Mouse (Mus musculus) heart, postnatal 10 days (tissue): ENCODE data around the gene Hoxa3. TPM values are rescaled to one million over a fixed set of nuclear protein-coding genes. Genes with fewer than 3 reads are reported as not detected.

Experiments used
- DNase-seq, 2 experiments: peaks; one replicate each; pipeline ENCODE4 v3.0.0; 2021
- intact Hi-C: fragments of 180-260 bp; cut with DNase I; formaldehyde crosslinking; loops from one replicate; pipeline ENCODE4 v1.15.1; 2025
- total RNA-seq, 2 experiments: library from RNA; stranded (reverse); gene quantifications; 2 replicates each; pipeline ENCODE4 v1.2.3; 2021

The Hoxa3 gene
- total RNA-seq, 2 experiments from 2014 or later, result 1.5 TPM

DNA sequence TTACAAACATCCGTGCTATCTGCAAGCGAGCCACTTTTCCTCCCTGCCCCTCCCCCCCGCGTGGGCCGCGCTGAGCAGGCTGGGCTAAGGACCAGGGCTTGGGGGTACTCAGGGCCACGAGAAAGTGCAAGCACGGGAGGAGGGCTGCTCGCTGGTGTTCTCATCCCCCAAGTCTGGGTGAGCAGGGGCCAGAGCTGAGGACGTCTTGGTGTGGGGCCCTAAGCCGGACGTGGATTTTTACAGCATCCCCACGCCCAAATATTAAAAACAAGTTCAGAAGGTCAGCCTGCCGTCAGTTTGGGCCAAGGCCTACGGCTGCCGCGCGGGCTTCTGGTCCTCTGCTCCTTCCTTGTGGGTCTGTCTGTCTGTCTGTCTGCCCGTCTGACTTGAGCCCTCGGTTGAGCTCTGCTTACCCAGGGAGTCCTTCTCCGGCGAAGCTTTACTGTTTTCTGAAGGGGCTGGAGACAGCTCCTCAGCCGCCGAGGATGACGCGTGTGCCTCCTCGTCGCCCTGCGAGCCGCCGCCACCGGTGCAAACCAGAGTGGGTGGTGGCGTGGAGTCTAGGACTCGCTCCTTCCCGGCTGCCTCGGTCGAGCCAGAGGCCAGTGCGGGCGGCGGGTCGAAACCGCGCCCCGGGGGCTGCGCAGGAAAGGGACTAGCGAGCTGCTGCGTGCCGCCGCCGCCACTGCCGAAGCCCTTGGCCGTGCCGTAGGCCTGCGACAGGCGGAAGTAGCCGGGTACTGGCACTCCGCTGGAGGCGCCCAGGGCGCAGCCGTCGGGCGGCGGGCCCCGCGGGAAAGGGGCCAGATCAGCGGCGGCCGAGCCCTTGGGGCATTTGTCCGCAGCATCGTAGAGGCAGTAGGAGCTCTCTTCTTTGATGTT, 20.7 kb upstream of the Hoxa3 start:
- intact Hi-C loops, result loop anchor here (5.0 kb wide), 1 partner anchor 1056 kb away; no protein-coding TSS in a partner anchor

DNA sequence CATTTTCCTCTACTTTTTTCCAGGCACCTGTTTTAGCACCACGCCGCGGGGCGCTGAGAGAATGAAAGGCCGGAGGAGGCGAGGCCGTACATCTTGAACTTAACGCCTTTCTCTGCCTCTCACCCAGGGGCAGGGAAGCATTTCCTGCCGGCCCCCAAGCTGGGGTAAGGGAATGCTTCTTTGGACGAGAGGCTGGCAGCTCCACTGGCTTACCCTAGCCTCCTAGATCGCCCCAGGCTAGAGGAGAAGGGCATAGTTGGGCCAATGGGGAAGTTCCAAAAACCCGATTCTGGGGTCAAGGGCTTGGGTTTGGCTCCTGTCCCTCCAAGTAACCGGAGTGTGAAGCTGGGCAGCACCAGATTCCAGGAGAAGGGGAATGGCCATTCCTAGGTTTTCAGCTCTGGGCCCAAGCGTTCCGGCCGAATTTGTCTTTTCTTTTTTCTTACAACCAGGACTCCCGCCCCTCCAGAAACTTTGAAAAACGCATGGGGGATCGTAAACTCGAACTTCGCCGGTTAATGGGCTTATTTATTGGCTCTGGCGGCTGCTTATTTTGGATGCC, 19.9 kb upstream of the Hoxa3 start:
- intact Hi-C loops, result loop anchor here (5.0 kb wide), 1 partner anchor 1056 kb away; no protein-coding TSS in a partner anchor
- DNase-seq, result no peak

More for the DNA sequence above, 20.7 kb upstream of the Hoxa3 start:
- peak in 1 of 2 experiments; percentile 29 for DNase-seq

DNA sequence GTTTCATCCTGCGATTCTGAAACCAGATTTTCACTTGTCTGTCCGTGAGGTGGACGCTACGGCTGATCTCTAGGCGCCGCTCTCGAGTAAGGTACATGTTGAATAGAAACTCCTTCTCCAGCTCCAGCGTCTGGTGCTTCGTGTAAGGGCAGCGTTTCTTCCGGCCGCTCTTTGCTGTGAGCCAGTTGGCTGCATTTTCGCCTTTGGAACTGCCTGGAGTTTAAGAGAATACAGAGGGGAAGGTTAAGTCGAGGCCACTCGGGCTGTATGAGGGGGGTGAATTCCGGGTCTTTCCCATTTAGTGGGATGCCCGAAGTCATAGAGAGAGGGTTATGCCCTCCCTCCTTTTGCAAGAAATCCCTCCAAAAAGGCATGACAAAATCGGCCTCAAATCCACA, 19.4 kb upstream of the Hoxa3 start:
- peak in 1 of 2 experiments; percentile 29 for DNase-seq
- intact Hi-C loops, result loop anchor here (5.0 kb wide), 1 partner anchor 1055 kb away; no protein-coding TSS in a partner anchor

- intact Hi-C loops, result loop anchor here (5.0 kb wide), 1 partner anchor 1055 kb away; no protein-coding TSS in a partner anchor
- peak in 1 of 2 experiments; percentile 33 for DNase-seq
Measured at GRCm38 (mm10) chr6:52231885-52232567, 18.9 kb upstream of the Hoxa3 start.

DNA sequence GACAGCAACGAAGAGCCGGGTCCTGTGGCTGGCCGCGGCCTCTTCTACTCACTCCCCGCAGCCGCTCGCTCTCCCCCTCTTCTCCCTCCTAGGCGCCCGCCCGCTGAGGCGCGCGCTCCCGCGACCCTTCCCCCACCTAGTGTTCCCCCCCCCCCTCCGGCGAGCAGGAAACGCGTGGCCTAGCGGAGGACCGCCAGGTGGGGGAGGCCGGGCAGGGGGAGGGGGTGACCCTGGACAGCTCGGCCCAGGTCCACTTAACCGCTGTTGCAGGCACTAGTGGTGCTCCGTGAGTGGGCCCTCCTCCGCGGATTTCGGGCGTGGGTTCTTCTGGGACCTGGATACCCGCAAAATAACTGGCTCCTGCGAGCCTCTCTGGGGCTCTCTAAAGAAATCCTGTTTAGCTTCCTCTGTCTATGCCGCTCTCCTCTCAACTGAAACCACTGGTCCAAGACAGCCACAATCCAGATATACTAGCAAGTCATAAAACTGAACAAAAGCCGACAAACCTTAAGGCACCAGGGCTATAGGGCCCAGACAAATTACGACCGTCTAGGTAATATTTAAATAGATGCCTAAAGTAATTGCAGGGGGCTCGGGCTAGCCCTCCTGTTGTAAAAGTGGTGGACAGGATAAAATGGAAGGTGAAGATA, 17.5 kb upstream of the Hoxa3 start, which contains the start of gene Hoxa9:
Gene Hoxa9 (minus strand): TSS at position 574 of the 650 bp plus-strand sequence.
- peak in 1 of 2 experiments; percentile 27 for DNase-seq
- intact Hi-C loops, result loop anchor here (5.0 kb wide), 1 partner anchor 1053 kb away; no protein-coding TSS in a partner anchor

GRCm38 (mm10) chr6:52229558-52230416, 16.7 kb upstream of the Hoxa3 start:
- DNase-seq, result peak in 1 of 2 experiments; percentile 9
- intact Hi-C loops, result loop anchor here (5.0 kb wide), 1 partner anchor 1052 kb away; no protein-coding TSS in a partner anchor

GRCm38 (mm10) chr6:52228475-52229465, 15.6 kb upstream of the Hoxa3 start:
- peak in 1 of 2 experiments; percentile 29 for DNase-seq

DNA sequence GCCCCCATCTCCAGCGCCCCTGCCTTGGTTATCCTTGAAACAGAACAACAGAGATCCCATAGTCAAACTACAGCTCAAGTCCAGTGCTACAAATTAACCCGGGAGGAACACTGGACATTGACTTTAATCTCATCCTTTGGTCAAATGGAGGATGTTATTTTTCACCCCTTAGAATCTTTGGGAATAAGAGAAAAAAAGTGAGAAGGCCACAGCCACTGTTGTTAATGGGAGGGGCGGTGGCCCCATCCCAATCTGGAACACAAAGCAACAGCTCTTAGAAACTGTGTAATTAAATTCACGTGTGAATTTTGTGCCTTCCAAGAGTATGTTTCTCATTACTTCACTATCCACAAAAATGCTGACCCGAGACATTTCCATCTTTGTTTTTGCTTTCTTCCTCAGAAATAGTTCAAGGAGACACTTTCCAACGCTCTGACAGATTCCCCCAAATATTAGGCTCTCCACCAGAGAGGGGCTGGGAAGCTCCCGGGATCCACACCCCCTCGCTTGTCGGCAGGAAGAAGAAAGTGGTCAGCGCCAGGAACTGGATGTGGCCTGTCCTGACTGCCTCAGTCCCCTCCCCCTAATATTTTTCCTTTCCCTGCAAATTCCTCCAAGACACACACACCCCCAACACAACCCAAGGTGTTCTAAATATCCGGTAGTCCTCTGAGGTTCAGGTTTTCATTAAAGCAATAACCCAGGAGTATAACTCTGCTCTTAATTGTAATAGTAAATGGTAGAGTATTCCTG, 14.5 kb upstream of the Hoxa3 start:
- DNase-seq, result no peak
- intact Hi-C loops, result no loop called here

More at GRCm38 (mm10) chr6:52228475-52229465, 15.6 kb upstream of the Hoxa3 start:
- intact Hi-C loops, result no loop called here

- peak; percentile 23 to 24 for DNase-seq
- intact Hi-C loops, result no loop called here
Measured at GRCm38 (mm10) chr6:52226569-52227257, 13.6 kb upstream of the Hoxa3 start.

DNA sequence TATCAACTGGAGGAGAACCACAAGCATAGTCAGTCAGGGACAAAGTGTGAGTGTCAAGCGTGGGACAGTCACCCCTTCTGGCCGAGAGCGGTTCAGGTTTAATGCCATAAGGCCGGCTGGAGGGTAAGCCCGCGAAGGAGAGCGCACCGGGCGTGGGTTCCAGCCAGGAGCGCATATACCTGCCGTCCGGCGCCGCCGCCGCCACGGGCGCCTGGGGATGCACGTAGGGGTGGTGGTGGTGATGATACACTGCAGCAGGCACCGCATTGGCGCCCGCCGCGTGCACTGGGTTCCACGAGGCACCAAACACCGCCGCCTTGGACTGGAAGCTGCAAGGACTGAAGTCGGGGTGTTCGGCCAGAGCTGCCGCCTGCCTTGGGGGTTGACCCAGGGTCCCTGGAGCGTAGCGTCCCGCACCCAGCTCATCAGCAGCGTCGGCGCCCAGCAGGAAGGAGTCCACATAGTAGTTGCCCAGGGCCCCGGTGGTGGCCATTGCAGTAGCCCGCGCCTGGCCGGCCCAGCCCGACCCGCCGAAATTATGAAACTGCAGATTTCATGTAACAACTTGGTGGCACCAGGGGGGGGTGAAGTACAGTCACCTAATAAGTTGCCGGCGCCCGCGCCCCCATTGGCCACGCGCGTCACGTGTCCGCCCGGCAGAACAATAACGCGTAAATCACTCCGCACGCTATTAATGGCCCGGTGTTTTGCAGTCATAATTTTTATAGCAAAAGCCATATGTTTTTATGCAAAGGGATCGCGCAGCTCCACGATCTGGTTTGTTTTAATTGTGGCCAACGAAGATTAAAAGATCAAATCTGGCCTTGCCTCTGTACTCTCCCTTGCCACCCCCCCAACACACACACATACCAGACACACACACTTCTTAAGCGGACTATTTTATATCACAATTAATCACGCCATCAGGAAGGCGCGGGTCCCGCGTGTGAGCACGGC, 12.8 kb upstream of the Hoxa3 start:
- peak in 1 of 2 experiments; percentile 26 for DNase-seq
- intact Hi-C loops, result no loop called here

GRCm38 (mm10) chr6:52224895-52225611, 11.9 kb upstream of the Hoxa3 start:
- DNase-seq, result no peak
- intact Hi-C loops, result loop anchor here (5.0 kb wide), 2 partner anchors 353 to 1043 kb away; no protein-coding TSS in a partner anchor

DNA sequence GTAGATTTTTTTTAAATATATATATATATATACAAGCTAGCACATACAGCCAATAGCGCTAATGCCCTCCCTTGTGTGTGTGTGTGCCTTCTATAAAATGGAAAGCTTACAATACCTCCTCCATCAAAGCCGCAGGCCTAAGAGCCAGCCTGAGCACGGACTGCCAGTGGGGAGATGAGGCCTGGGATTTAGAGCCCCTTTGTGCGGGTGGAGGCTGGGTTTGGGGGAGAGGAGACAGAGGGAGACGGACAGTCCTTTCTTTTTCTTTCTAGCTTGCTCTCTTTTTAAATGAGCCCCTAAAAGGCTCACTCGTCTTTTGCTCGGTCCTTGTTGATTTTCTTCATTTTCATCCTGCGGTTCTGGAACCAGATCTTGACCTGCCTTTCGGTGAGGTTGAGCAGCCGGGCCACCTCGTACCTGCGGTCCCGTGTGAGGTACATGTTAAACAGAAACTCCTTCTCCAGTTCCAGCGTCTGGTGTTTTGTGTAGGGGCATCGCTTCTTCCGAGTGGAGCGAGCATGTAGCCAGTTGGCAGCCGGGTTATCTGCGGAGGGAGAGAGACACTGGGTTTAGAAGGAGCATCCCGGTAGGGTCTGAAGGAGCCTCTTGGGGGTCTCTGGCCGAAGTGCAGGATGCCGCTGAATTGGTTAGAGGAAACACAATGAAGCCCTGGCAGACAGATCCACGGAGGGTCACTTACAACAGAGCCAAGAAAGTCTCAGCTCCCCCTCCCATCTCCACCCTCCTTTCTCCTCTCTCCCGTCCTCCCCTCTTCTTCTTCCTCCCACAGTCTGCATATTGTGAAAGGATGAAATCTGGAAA, 11.0 kb upstream of the Hoxa3 start:
- intact Hi-C loops, result loop anchor here (5.0 kb wide), 2 partner anchors 352 to 1042 kb away; no protein-coding TSS in a partner anchor
- DNase-seq, result no peak

GRCm38 (mm10) chr6:52222729-52223128, 9.6 kb upstream of the Hoxa3 start:
- intact Hi-C loops, result loop anchor here (5.0 kb wide), 2 partner anchors 350 to 1040 kb away; no protein-coding TSS in a partner anchor
- no peak for DNase-seq
